Mouse (Mus musculus) lung, postnatal 0 days (tissue): ENCODE data around the gene Dhcr24.

ENCODE experiments used
- CTCF ChIP-seq: IDR thresholded peaks from 2 replicates; pipeline ENCODE4 v1.5.1; 2016; ENCODE audit warnings: antibody characterized with exemption, mild to moderate bottlenecking
- EP300 ChIP-seq: IDR thresholded peaks from 2 replicates; pipeline ENCODE4 v1.6.1; 2016; ENCODE audit warnings: antibody characterized with exemption, mild to moderate bottlenecking, control low read depth

- no peak for TF ChIP-seq CTCF
- TF ChIP-seq EP300: no peak
Observed at GRCm38 (mm10) chr4:106514606-106515005, 46.2 kb upstream of the Dhcr24 start.
